Mouse (Mus musculus) kidney, embryonic 14.5 days (tissue): ENCODE measurements around the gene Thop1. TPM values are rescaled to one million over a fixed set of nuclear protein-coding genes. Genes with fewer than 3 reads are reported as not detected.

Experiments
- ATAC-seq: fragments of 200-750 bp; cut with Nextera tagmentation; 2 replicates; pipeline ENCODE4 v1.8.0; 2017; ENCODE audit warnings: moderate number of reproducible peaks, mild to moderate bottlenecking, moderate TSS enrichment, moderate library complexity; ENCODE audit not compliant: low FRiP score, low TSS enrichment
- H3K27ac ChIP-seq: fragments of 300-500 bp; sonication (generic); 2 replicates; pipeline ENCODE4 v1.5.1; 2014; ENCODE audit warnings: low read depth, mild to moderate bottlenecking, low read length, moderate library complexity, mixed read lengths
- H3K27me3 ChIP-seq: fragments of 300-500 bp; sonication (generic); 2 replicates; pipeline ENCODE4 v1.6.1; 2014; ENCODE audit warnings: mild to moderate bottlenecking, low read length; ENCODE audit not compliant: control insufficient read depth, insufficient read depth
- H3K36me3 ChIP-seq: fragments of 300-500 bp; sonication (generic); 2 replicates; pipeline ENCODE4 v1.6.1; 2014; ENCODE audit warnings: low read length, mixed read lengths; ENCODE audit not compliant: control insufficient read depth, insufficient read depth
- H3K4me1 ChIP-seq: fragments of 300-500 bp; sonication (generic); 2 replicates; pipeline ENCODE4 v1.6.1; 2014; ENCODE audit warnings: low read length, mixed read lengths; ENCODE audit not compliant: control insufficient read depth, insufficient read depth
- H3K4me2 ChIP-seq: fragments of 300-500 bp; sonication (generic); replicated peaks from 2 replicates; pipeline ENCODE4 v1.6.1; 2014; ENCODE audit warnings: low read depth, mild to moderate bottlenecking, low read length
- H3K4me3 ChIP-seq: fragments of 300-500 bp; sonication (generic); 2 replicates; pipeline ENCODE4 v1.5.1; 2014; ENCODE audit warnings: mild to moderate bottlenecking, low read length
- H3K9ac ChIP-seq: fragments of 300-500 bp; sonication (generic); 2 replicates; pipeline ENCODE4 v1.6.1; 2014; ENCODE audit warnings: low read depth, mild to moderate bottlenecking, low read length, moderate library complexity
- H3K9me3 ChIP-seq: fragments of 300-500 bp; sonication (generic); 2 replicates; pipeline ENCODE4 v1.6.1; 2016; ENCODE audit warnings: low read length; ENCODE audit not compliant: control insufficient read depth
- WGBS: fragments of 180-500 bp; shearing (Covaris S2); extraction: QIAGEN DNeasy Blood & Tissue Kit; methylation state at CpG from one replicate; pipeline ENCODE4 v1.1.7; 2014; 5-methylcytosine and 5-hydroxymethylcytosine counted together
- microRNA-seq: library from miRNA; unstranded; fragments of <30 nt; microRNA quantifications from one replicate; pipeline ENCODE4, GENCODE M21; 2016
- polyA plus RNA-seq: library from polyadenylated mRNA; unstranded; fragments of >200 nt; fragmentation: Nextera tagmentation; extraction: Ambion mirVana; gene quantifications from 2 replicates; pipeline ENCODE4 v1.2.1, GENCODE M21; 2014

The Thop1 gene
- polyA plus RNA-seq, 1 experiment from 2014 or later = 58.9 TPM

DNA sequence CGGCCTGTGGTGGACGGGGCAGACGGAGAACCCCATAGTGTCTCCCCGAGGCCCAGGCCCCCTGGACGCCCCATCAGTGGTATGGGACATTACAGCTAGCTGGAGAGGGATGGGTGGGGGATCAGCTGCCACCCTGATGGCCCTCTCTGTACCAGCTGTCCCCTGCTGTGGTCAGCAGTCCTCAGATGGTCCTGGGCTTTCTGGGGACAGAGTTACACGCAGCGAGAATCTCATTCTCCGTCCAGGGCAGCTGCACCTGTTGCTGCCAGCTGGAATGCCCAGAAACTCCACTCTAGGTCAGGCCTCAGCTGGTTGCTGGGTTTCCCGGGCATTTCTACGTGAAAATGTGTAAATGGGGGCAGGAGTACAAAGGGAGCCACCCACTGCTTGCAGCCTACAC, 49.8 kb downstream of the Thop1 start:
- Histone ChIP-seq H3K9ac (no peak overlapping the region; the same call in 1 of the 2 replicates), H3K4me1 (no peaks in the 10 kb centered on the region), H3K27me3 (no peaks in the 10 kb centered on the region), H3K4me3 (no peak overlapping the region), H3K4me2 (no peak overlapping the region), H3K9me3 (no peaks in the 10 kb centered on the region), H3K27ac (no peak overlapping the region), H3K36me3 (peaks cover 91% of the 10 kb centered on the region)
- no peak for ATAC-seq
- 95% methylated on average over 10 of the region's 10 CpGs for WGBS

DNA sequence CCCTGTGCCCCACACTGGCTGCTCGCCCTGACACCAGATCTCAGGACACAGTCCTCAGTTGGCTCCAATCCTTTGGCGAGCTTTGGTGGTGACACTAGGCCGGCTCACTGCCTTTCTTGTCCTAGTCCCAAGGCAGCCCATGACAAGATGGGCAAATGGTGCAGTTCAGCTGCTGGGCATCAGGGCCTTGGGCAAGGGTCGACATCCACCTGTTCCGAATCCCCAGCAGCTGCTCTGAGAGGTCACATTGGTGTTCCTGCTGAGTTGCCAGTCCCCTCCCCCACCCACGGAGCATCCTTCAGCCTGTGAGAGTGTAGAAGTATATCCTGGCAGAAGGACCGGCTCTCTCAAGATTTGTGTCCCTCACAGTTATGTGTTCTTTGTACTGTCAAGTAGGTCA, 50.8 kb downstream of the Thop1 start:
- no peaks in the 10 kb centered on the region for H3K9me3 ChIP-seq
- H3K36me3 ChIP-seq = peaks cover 80% of the 10 kb centered on the region
- H3K4me2 ChIP-seq = no peak overlapping the region
- H3K9ac ChIP-seq = no peak overlapping the region
- H3K4me3 ChIP-seq = no peak overlapping the region
- WGBS = 89% methylated on average over 7 of the region's 7 CpGs
- no peaks in the 10 kb centered on the region for H3K27me3 ChIP-seq
- no peak for ATAC-seq
- H3K4me1 ChIP-seq = no peaks in the 10 kb centered on the region
- no peak overlapping the region for H3K27ac ChIP-seq

DNA sequence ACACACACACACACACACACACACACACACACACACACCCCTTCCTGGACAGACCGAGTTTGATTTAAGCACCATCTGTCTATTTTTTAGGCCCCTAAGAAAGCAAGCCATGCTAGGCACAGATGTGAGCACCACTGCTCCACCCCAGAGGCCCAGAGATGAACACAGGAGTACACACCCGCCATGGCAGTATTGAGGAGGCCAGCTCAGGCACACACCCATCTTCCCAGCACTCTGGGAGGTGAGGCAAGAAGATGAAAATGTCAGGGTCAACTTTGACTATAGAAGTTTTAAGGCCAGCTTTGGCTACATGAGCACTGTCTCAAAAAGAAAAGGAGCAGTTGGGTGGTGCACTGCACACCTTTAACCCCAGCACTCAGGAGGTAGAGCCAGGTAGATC, 53.1 kb downstream of the Thop1 start:
- no peak overlapping the region for H3K4me2 ChIP-seq
- no peak for ATAC-seq
- H3K9me3 ChIP-seq = no peaks in the 10 kb centered on the region
- H3K36me3 ChIP-seq = peaks cover 61% of the 10 kb centered on the region
- H3K27me3 ChIP-seq = no peaks in the 10 kb centered on the region
- no peak overlapping the region for H3K27ac ChIP-seq
- H3K4me1 ChIP-seq = no peaks in the 10 kb centered on the region
- no peak overlapping the region for H3K9ac ChIP-seq
- H3K4me3 ChIP-seq = no peak overlapping the region
- 84% methylated on average over 2 of the region's 2 CpGs for WGBS

DNA sequence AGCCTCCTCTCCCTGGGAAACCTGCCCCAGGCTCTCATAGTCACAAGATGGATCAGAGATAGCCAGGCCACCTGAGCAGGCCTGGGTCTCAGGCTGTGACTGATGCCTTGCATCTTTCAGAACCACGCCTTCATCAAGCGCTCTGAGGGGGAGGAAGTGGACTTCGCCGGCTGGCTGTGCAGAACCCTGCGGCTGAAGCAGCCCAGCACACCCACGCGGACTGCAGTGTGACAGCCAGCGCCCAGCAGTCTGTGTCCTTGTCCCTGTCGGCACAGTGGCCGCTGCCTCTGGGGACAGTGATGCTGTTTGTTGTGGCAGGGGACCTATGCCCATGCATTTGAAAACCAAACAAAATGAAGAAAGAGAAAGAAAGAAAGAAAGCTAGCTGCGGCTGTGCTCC, 53.7 kb downstream of the Thop1 start:
- Histone ChIP-seq H3K9ac (no peak overlapping the region), H3K4me3 (no peak overlapping the region), H3K4me1 (no peaks in the 10 kb centered on the region), H3K9me3 (no peaks in the 10 kb centered on the region), H3K36me3 (peaks cover 57% of the 10 kb centered on the region), H3K27me3 (no peaks in the 10 kb centered on the region), H3K27ac (no peak overlapping the region), H3K4me2 (no peak overlapping the region)
- 75% methylated on average over 11 of the region's 11 CpGs for WGBS
- no peak for ATAC-seq

Small RNA genes lying within 50 kb of the gene (microRNA-seq; reads per million reads assigned to microRNA genes)
- gene Mir5615-1 (not detected), gene Mir5615-2 (not detected)

Other genes starting within 250 kb of the Thop1 start
- 1,867 and 1,944 TPM in 2 replicates for gene Oaz1, start 243.4 kb upstream of the Thop1 start, polyA plus RNA-seq
- gene Lingo3, start 226.0 kb upstream of the Thop1 start, polyA plus RNA-seq = 0.17 and 0.97 TPM in 2 replicates
- 365 and 431 TPM in 2 replicates for gene Lsm7, start 214.8 kb upstream of the Thop1 start, polyA plus RNA-seq
- 27.2 and 35.1 TPM in 2 replicates for gene Sppl2b, start 214.8 kb upstream of the Thop1 start, polyA plus RNA-seq
- gene Tmprss9, start 198.2 kb upstream of the Thop1 start, polyA plus RNA-seq = 0.08 and 0.10 TPM in 2 replicates
- gene Timm13, start 169.1 kb upstream of the Thop1 start, polyA plus RNA-seq = 391 and 501 TPM in 2 replicates
- 16.0 and 17.1 TPM in 2 replicates for gene Lmnb2, start 151.8 kb upstream of the Thop1 start, polyA plus RNA-seq
- gene Gadd45b, start 140.0 kb upstream of the Thop1 start, polyA plus RNA-seq = 16.1 and 16.3 TPM in 2 replicates
- 2.2 and 4.8 TPM in 2 replicates for gene Gng7, start 55.1 kb upstream of the Thop1 start, polyA plus RNA-seq
- 0.37 TPM in 1 of 2 replicates, not detected in the other for gene Diras1, start 44.4 kb upstream of the Thop1 start, polyA plus RNA-seq
- 6.4 and 9.1 TPM in 2 replicates for gene Slc39a3, start 32.6 kb upstream of the Thop1 start, polyA plus RNA-seq
- 140 and 196 TPM in 2 replicates for gene Sgta, start 9.9 kb upstream of the Thop1 start, polyA plus RNA-seq
- 0.11 and 0.24 TPM in 2 replicates for gene Creb3l3, start 28.8 kb downstream of the Thop1 start, polyA plus RNA-seq
- gene Map2k2, start 35.9 kb downstream of the Thop1 start, polyA plus RNA-seq = 187 and 208 TPM in 2 replicates
- 16.1 and 18.1 TPM in 2 replicates for gene Zbtb7a, start 65.2 kb downstream of the Thop1 start, polyA plus RNA-seq
- 45.3 and 48.4 TPM in 2 replicates for gene Pias4, start 97.9 kb downstream of the Thop1 start, polyA plus RNA-seq
- gene Eef2, start 106.6 kb downstream of the Thop1 start, polyA plus RNA-seq = 465 and 473 TPM in 2 replicates
- gene Dapk3, start 113.0 kb downstream of the Thop1 start, polyA plus RNA-seq = 45.7 and 58.0 TPM in 2 replicates
- not detected in 2 replicates for gene 4930442H23Rik, start 113.8 kb downstream of the Thop1 start, polyA plus RNA-seq
- gene Nmrk2, start 132.0 kb downstream of the Thop1 start, polyA plus RNA-seq = not detected in 2 replicates
- gene Atcay, start 160.8 kb downstream of the Thop1 start, polyA plus RNA-seq = 0.19 and 0.23 TPM in 2 replicates
- 4.5 and 4.7 TPM in 2 replicates for gene Zfr2, start 163.1 kb downstream of the Thop1 start, polyA plus RNA-seq
- gene Matk, start 182.9 kb downstream of the Thop1 start, polyA plus RNA-seq = 5.4 and 7.0 TPM in 2 replicates
- 240 and 276 TPM in 2 replicates for gene Mrpl54, start 196.9 kb downstream of the Thop1 start, polyA plus RNA-seq
- gene Apba3, start 196.9 kb downstream of the Thop1 start, polyA plus RNA-seq = 51.4 and 52.7 TPM in 2 replicates
- gene Tjp3, start 221.5 kb downstream of the Thop1 start, polyA plus RNA-seq = 7.6 and 11.6 TPM in 2 replicates
- 25.4 and 60.7 TPM in 2 replicates for gene Pip5k1c, start 222.9 kb downstream of the Thop1 start, polyA plus RNA-seq